Mouse (Mus musculus): ENCODE measurements around the gene Sult1d1.

GRCm38 (mm10) chr5:87567306-87567705 lies 1.5 kb downstream of the Sult1d1 start:
- TF ChIP-seq EP300 (IDR thresholded peaks at IDR 0.05; ENCODE audit: low read depth) (no peak), CTCF (IDR thresholded peaks at IDR 0.05; ENCODE audit: low read depth) (no peak)
